Mouse (Mus musculus): Measurements from ENCODE around the gene Mpg.

- TF ChIP-seq GATA1 (IDR thresholded peaks at IDR 0.05; ENCODE audit: borderline replicate concordance, low read length) (no peak), FLI1 (IDR thresholded peaks at IDR 0.05; ENCODE audit: low read length) (no peak)
Observed at GRCm38 (mm10) chr11:32230220-32230619, 3.9 kb downstream of the Mpg start.

All from megakaryocyte, embryonic 14.5 days (primary cell).